19 mouse cellular contexts compared by ENCODE assay signal in genomic region chr4:133265759-133266158, GRCm38 (mm10). TPM values are rescaled to one million over a fixed set of nuclear protein-coding genes. Genes with fewer than 3 reads are reported as not detected.
"Had no signal": no experiment of that assay in that cellular context is flagged by ENCODE, and none has a peak within 500 bp of the region (broad histone marks: within the 10 kb centered on the region; RNA-seq: fewer than 3 reads in every experiment).

No protein-coding gene starts in this region.

- DNase-seq: kidney, adult 11 months; layer of hippocampus, adult 9-11 months; layer of hippocampus, postnatal 36 days; lung, postnatal 10 days; lung, postnatal 4 days; midbrain, embryonic 14.5 days; right cerebral cortex, adult 18-20 months; right cerebral cortex, postnatal 25 days; thymus, adult 2 months; thymus, postnatal 25 days had no signal

- H3K4me3 ChIP-seq: limb, embryonic 15.5 days; liver, embryonic 12.5 days; midbrain, embryonic 10.5 days; myocyte; neural tube, embryonic 15.5 days had no signal

- H3K4me2 ChIP-seq: limb, embryonic 15.5 days; liver, embryonic 12.5 days; neural tube, embryonic 15.5 days had no signal

- H3K4me1 ChIP-seq: midbrain, embryonic 10.5 days; neural tube, embryonic 15.5 days had no signal

- ATAC-seq: liver, embryonic 12.5 days had no signal

- H3K9me3 ChIP-seq: limb, embryonic 15.5 days; liver, embryonic 12.5 days; neural tube, embryonic 15.5 days had no signal

- H3K9ac ChIP-seq: limb, embryonic 15.5 days; liver, embryonic 12.5 days; neural tube, embryonic 15.5 days had no signal

- H3K27ac ChIP-seq: limb, embryonic 15.5 days; liver, embryonic 12.5 days; midbrain, embryonic 10.5 days; neural tube, embryonic 15.5 days had no signal

- H3K27me3 ChIP-seq: limb, embryonic 15.5 days; liver, embryonic 12.5 days; neural tube, embryonic 15.5 days had no signal

RNA-seq across cellular contexts. Expression of gene Gpr3, which starts 53.4 kb away (rescaled TPM):
- total RNA-seq: megakaryocyte, adult 5-6 weeks had no signal
- polyA plus RNA-seq: limb, embryonic 15.5 days; liver, embryonic 12.5 days; liver, embryonic 16.5 days; small intestine, adult 2 months; stomach, embryonic 14.5 days; thymus, adult 2 months had no signal

RNA-seq across cellular contexts. Expression of gene Cd164l2, which starts 53.8 kb away (rescaled TPM):
- total RNA-seq: megakaryocyte, adult 5-6 weeks had no signal
